Mouse (Mus musculus) hindbrain, embryonic 16.5 days (tissue): ENCODE results near the gene Eps15. TPM values are rescaled to one million over a fixed set of nuclear protein-coding genes. Genes with fewer than 3 reads are reported as not detected.
A peak's percentile ranks its signal among the peaks of the same experiment; 100 is the strongest.

Experiments
- ATAC-seq: fragments of 200-750 bp; cut with Nextera tagmentation; 2 replicates; pipeline ENCODE4 v1.8.0; 2017; ENCODE audit warnings: moderate TSS enrichment, moderate library complexity
- H3K27ac ChIP-seq: fragments of 300-500 bp; sonication (generic); 2 replicates; pipeline ENCODE4 v1.5.1; 2014; ENCODE audit warnings: low read depth, mild to moderate bottlenecking, control low read depth, low read length, moderate library complexity
- H3K27me3 ChIP-seq: fragments of 300-500 bp; sonication (generic); replicated peaks from 2 replicates; pipeline ENCODE4 v1.6.1; 2014; ENCODE audit warnings: low read length; ENCODE audit not compliant: control insufficient read depth, insufficient read depth
- H3K36me3 ChIP-seq: fragments of 300-500 bp; sonication (generic); 2 replicates; pipeline ENCODE4 v1.6.1; 2014; ENCODE audit warnings: mild to moderate bottlenecking, low read length, moderate library complexity, mixed read lengths; ENCODE audit not compliant: control insufficient read depth, insufficient read depth
- H3K4me1 ChIP-seq: fragments of 300-500 bp; sonication (generic); 2 replicates; pipeline ENCODE4 v1.6.1; 2014; ENCODE audit warnings: low read depth, low read length; ENCODE audit not compliant: control insufficient read depth, insufficient read depth
- H3K4me2 ChIP-seq: fragments of 300-500 bp; sonication (generic); 2 replicates; pipeline ENCODE4 v1.6.1; 2014; ENCODE audit warnings: mild to moderate bottlenecking, low read length, control low read depth, moderate library complexity
- H3K4me3 ChIP-seq: fragments of 300-500 bp; sonication (generic); 2 replicates; pipeline ENCODE4 v1.5.1; 2014; ENCODE audit warnings: mild to moderate bottlenecking, low read length, control low read depth, moderate library complexity
- H3K9ac ChIP-seq: fragments of 300-500 bp; sonication (generic); 2 replicates; pipeline ENCODE4 v1.6.1; 2014; ENCODE audit warnings: low read depth, mild to moderate bottlenecking, control low read depth, low read length, moderate library complexity
- H3K9me3 ChIP-seq: fragments of 300-500 bp; sonication (generic); 2 replicates; pipeline ENCODE4 v1.6.1; 2014; ENCODE audit warnings: mild to moderate bottlenecking, low read length, moderate library complexity; ENCODE audit not compliant: control insufficient read depth
- WGBS: fragments of 180-500 bp; shearing (Covaris S2); extraction: QIAGEN DNeasy Blood & Tissue Kit; methylation state at CpG from one replicate; pipeline ENCODE4 v1.1.7; 2014; 5-methylcytosine and 5-hydroxymethylcytosine counted together
- polyA plus RNA-seq: library from polyadenylated mRNA; unstranded; fragments of >200 nt; fragmentation: Nextera tagmentation; extraction: Ambion mirVana; gene quantifications from 2 replicates; pipeline ENCODE4 v1.2.1, GENCODE M21; 2015

Eps15 gene
- polyA plus RNA-seq, 1 experiment from 2014 or later, result 65.5 TPM

DNA sequence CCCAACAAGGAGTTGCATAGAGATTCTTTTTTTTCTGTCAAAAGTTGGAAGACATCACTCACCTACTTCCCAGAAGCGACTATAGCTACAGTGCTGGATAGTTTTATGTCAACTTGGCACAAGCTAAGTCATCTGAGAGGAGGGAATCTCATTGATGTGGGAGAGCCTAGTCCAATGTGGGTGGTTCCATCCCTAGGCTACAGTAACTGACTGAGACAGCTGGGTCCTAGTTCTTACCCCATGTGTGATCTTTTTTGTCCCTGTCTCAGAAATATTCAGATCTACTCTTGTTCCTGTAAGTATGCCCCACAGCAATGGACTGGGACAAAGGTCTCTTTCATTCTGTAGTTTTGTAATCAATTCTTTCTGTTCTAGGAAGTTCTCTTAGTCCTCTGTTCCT is 137.9 kb downstream of the Eps15 start:
- ATAC-seq, result no peak
- H3K4me2 ChIP-seq, result no peak overlapping the region
- WGBS, result 100% methylated on average over 1 of the region's 1 CpGs
- H3K9ac ChIP-seq, result no peak overlapping the region
- no peaks in the 10 kb centered on the region for H3K4me1 ChIP-seq
- no peaks in the 10 kb centered on the region for H3K9me3 ChIP-seq
- no peaks in the 10 kb centered on the region for H3K27me3 ChIP-seq
- no peak overlapping the region for H3K27ac ChIP-seq
- no peaks in the 10 kb centered on the region for H3K36me3 ChIP-seq
- H3K4me3 ChIP-seq, result no peak overlapping the region

GRCm38 (mm10) chr4:109419017-109419416 is 138.9 kb downstream of the Eps15 start:
- no peak overlapping the region for H3K9ac ChIP-seq
- H3K4me3 ChIP-seq, result no peak overlapping the region
- no peaks in the 10 kb centered on the region for H3K9me3 ChIP-seq
- WGBS, result 18% methylated on average over 3 of the region's 3 CpGs
- no peaks in the 10 kb centered on the region for H3K36me3 ChIP-seq
- H3K4me1 ChIP-seq, result no peaks in the 10 kb centered on the region
- no peak overlapping the region for H3K27ac ChIP-seq
- no peak for ATAC-seq
- H3K4me2 ChIP-seq, result no peak overlapping the region
- no peaks in the 10 kb centered on the region for H3K27me3 ChIP-seq

DNA sequence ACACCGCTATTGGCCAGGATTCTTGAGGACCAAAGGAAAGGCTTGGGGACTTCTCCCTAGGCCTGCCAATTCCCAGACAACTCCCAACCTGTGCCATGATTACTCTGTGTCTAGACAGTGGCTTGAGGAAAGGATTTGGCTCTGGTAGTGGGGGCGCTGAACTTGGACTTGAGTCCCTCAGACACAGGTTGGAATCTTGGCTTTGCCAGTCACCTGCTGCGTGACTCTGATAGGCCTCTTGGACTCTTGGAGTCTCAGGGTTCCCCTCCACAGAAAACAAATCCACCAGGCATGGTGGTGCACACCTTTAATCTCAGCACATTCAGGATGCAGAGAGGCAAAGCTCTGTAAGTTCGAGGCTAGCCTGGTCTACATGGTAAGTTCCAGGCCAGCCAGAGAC is 139.5 kb downstream of the Eps15 start:
- ATAC-seq, result no peak
- WGBS, result 87% methylated on average over 4 of the region's 4 CpGs

GRCm38 (mm10) chr4:109420138-109420795 is 140.2 kb downstream of the Eps15 start:
- ATAC-seq, result no peak
- H3K4me2 ChIP-seq, result no peak overlapping the region
- H3K27me3 ChIP-seq, result no peaks in the 10 kb centered on the region
- WGBS, result 76% methylated on average over 8 of the region's 8 CpGs
- no peak overlapping the region for H3K27ac ChIP-seq
- H3K9me3 ChIP-seq, result no peaks in the 10 kb centered on the region
- H3K36me3 ChIP-seq, result no peaks in the 10 kb centered on the region
- no peak overlapping the region for H3K9ac ChIP-seq
- H3K4me1 ChIP-seq, result no peaks in the 10 kb centered on the region
- no peak overlapping the region for H3K4me3 ChIP-seq

More for the DNA sequence above, 139.5 kb downstream of the Eps15 start:
- no peaks in the 10 kb centered on the region for H3K36me3 ChIP-seq
- no peaks in the 10 kb centered on the region for H3K27me3 ChIP-seq
- no peak overlapping the region for H3K27ac ChIP-seq
- no peaks in the 10 kb centered on the region for H3K4me1 ChIP-seq
- no peaks in the 10 kb centered on the region for H3K9me3 ChIP-seq
- no peak overlapping the region for H3K4me2 ChIP-seq
- no peak overlapping the region for H3K9ac ChIP-seq
- no peak overlapping the region for H3K4me3 ChIP-seq

GRCm38 (mm10) chr4:109421608-109422007 is 141.5 kb downstream of the Eps15 start:
- no peak overlapping the region for H3K4me2 ChIP-seq
- no peak overlapping the region for H3K4me3 ChIP-seq
- no peaks in the 10 kb centered on the region for H3K9me3 ChIP-seq
- no peaks in the 10 kb centered on the region for H3K36me3 ChIP-seq
- WGBS, result 85% methylated on average over 7 of the region's 7 CpGs
- no peaks in the 10 kb centered on the region for H3K4me1 ChIP-seq
- H3K27me3 ChIP-seq, result no peaks in the 10 kb centered on the region
- no peak for ATAC-seq
- no peak overlapping the region for H3K9ac ChIP-seq
- no peak overlapping the region for H3K27ac ChIP-seq

GRCm38 (mm10) chr4:109422436-109422835 is 142.4 kb downstream of the Eps15 start:
- H3K27me3 ChIP-seq, result no peaks in the 10 kb centered on the region
- H3K9me3 ChIP-seq, result no peaks in the 10 kb centered on the region
- H3K4me2 ChIP-seq, result no peak overlapping the region
- WGBS, result 79% methylated on average over 6 of the region's 6 CpGs
- no peak overlapping the region for H3K9ac ChIP-seq
- no peak overlapping the region for H3K4me3 ChIP-seq
- no peaks in the 10 kb centered on the region for H3K36me3 ChIP-seq
- ATAC-seq, result no peak
- no peaks in the 10 kb centered on the region for H3K4me1 ChIP-seq
- H3K27ac ChIP-seq, result no peak overlapping the region

DNA sequence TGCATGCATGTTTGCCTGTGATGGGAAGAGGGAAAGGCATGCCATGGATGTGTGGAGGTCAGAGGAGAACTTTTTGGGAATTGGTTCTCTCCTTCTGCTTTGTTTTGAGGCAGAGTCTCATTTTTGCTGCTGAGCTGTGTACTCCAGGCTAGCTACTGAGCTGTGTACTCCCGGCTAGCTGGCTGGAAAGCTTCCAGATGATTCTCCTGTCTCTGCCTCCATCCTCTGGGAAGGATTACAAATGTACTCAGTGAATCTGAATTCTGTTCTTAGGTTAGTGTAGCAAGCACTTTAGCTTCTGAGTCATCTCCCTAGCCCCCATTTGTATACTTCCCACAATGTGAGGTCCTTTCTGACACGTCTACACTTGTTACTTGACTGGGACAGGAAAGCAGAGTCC is 143.4 kb downstream of the Eps15 start:
- no peak overlapping the region for H3K4me3 ChIP-seq
- no peak overlapping the region for H3K9ac ChIP-seq
- no peaks in the 10 kb centered on the region for H3K9me3 ChIP-seq
- H3K4me2 ChIP-seq, result no peak overlapping the region
- ATAC-seq, result no peak
- H3K27me3 ChIP-seq, result no peaks in the 10 kb centered on the region
- H3K4me1 ChIP-seq, result no peaks in the 10 kb centered on the region
- no peak overlapping the region for H3K27ac ChIP-seq
- H3K36me3 ChIP-seq, result no peaks in the 10 kb centered on the region
- WGBS, result 77% methylated on average over 2 of the region's 2 CpGs

DNA sequence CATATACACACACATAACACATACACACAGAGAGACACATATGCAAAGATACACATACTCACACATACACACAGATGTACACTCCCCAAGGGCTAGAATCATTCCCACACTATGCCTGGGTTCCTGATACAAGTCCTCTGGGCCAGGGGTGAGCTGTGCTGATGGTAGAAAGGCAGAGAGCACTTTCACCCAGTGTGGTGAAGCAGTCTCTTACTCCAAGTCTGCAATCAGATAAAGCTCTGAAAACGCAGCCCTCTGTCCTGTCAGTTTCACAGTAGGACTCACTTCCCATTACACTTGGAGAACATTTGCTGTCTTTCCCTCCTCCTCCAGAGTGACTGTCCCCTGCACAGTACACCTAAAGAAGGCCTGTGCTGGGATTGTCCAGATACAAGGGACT is 147.0 kb downstream of the Eps15 start:
- H3K36me3 ChIP-seq, result no peaks in the 10 kb centered on the region
- H3K4me2 ChIP-seq, result no peak overlapping the region
- 74% methylated on average over 1 of the region's 1 CpGs for WGBS
- ATAC-seq, result no peak
- no peak overlapping the region for H3K9ac ChIP-seq
- no peaks in the 10 kb centered on the region for H3K4me1 ChIP-seq
- H3K27me3 ChIP-seq, result no peaks in the 10 kb centered on the region
- H3K9me3 ChIP-seq, result no peaks in the 10 kb centered on the region
- H3K4me3 ChIP-seq, result no peak overlapping the region
- H3K27ac ChIP-seq, result no peak overlapping the region

- no peak overlapping the region for H3K4me3 ChIP-seq
- no peak overlapping the region for H3K27ac ChIP-seq
- no peak overlapping the region for H3K4me2 ChIP-seq
- no peak for ATAC-seq
- H3K4me1 ChIP-seq, result no peaks in the 10 kb centered on the region
- no peak overlapping the region for H3K9ac ChIP-seq
- H3K9me3 ChIP-seq, result no peaks in the 10 kb centered on the region
- no peaks in the 10 kb centered on the region for H3K36me3 ChIP-seq
- WGBS, result 95% methylated on average over 7 of the region's 7 CpGs
- no peaks in the 10 kb centered on the region for H3K27me3 ChIP-seq
Observed at GRCm38 (mm10) chr4:109430250-109430649, 150.2 kb downstream of the Eps15 start.

DNA sequence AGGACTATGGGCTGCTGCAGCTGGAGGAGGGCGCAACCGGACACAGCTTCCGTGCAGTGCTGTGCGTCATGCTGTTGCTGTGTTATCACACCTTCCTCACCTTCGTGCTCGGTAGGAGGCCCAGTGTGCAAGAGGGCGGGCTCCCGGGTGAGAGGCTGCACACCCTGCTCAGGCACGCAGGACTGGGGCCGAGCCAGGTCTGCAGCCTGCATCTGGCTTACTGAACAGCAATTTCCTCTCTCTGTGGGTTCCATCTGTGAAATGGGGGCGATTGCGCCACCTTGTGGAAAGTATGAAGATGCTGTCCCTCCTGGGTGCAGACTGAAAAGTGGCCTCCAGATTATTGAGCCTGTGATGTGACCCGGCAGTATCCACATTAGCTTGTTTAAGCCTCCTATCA is 150.8 kb downstream of the Eps15 start:
- Histone ChIP-seq H3K4me3 (no peak overlapping the region), H3K9ac (no peak overlapping the region), H3K36me3 (no peaks in the 10 kb centered on the region), H3K4me2 (no peak overlapping the region), H3K9me3 (no peaks in the 10 kb centered on the region), H3K27me3 (no peaks in the 10 kb centered on the region), H3K27ac (no peak overlapping the region), H3K4me1 (no peaks in the 10 kb centered on the region)
- 58% methylated on average over 13 of the region's 13 CpGs for WGBS
- peak; percentile 40; the same call in 1 of the 2 replicates for ATAC-seq
